Mouse (Mus musculus) layer of hippocampus, postnatal 14 days (tissue): ENCODE data around the gene Kdm4b. TPM values are rescaled to one million over a fixed set of nuclear protein-coding genes. Genes with fewer than 3 reads are reported as not detected.

Experiments
- DNase-seq, 2 experiments: peaks; one replicate each; pipeline ENCODE4 v3.0.0; 2021 to 2022; ENCODE audit warnings: low spot score in 2 of 2, mixed read lengths in 1 of 2
- total RNA-seq, 2 experiments: library from RNA; stranded (reverse); gene quantifications; 2 replicates each; pipeline ENCODE4 v1.2.3; 2021

Kdm4b gene
- total RNA-seq, 2 experiments from 2014 or later, result 79.7 to 84.5 TPM

- DNase-seq, result no peak
These were observed 14.9 kb downstream of the Kdm4b start for GRCm38 (mm10) chr17:56340717-56341116.

- DNase-seq, result no peak
These were observed 17.6 kb downstream of the Kdm4b start for GRCm38 (mm10) chr17:56343466-56343865.

- no peak for DNase-seq
These were observed 19.5 kb downstream of the Kdm4b start for GRCm38 (mm10) chr17:56345364-56345763.

- DNase-seq, result no peak
These were observed 22.3 kb downstream of the Kdm4b start for GRCm38 (mm10) chr17:56348128-56348527.

GRCm38 (mm10) chr17:56348586-56348985 is 22.7 kb downstream of the Kdm4b start:
- DNase-seq, result no peak

GRCm38 (mm10) chr17:56350694-56351093 is 24.8 kb downstream of the Kdm4b start:
- DNase-seq, result peak; percentile 80 to 81

- DNase-seq, result peak; percentile 70 to 80
These were observed 31.3 kb downstream of the Kdm4b start for GRCm38 (mm10) chr17:56356921-56357885.

- DNase-seq, result no peak
These were observed 33.4 kb downstream of the Kdm4b start for GRCm38 (mm10) chr17:56359183-56359725.

- DNase-seq, result no peak
These were observed 34.0 kb downstream of the Kdm4b start for GRCm38 (mm10) chr17:56359864-56360263.

GRCm38 (mm10) chr17:56360451-56360850 is 34.6 kb downstream of the Kdm4b start:
- DNase-seq, result peak; percentile 50 to 57

GRCm38 (mm10) chr17:56361542-56361941 is 35.7 kb downstream of the Kdm4b start:
- DNase-seq, result no peak

GRCm38 (mm10) chr17:56365791-56366673 is 40.2 kb downstream of the Kdm4b start:
- no peak for DNase-seq

- DNase-seq, result no peak
These were observed 42.5 kb downstream of the Kdm4b start for GRCm38 (mm10) chr17:56368291-56368790.

- no peak for DNase-seq
These were observed 44.2 kb downstream of the Kdm4b start for GRCm38 (mm10) chr17:56370090-56370489.

GRCm38 (mm10) chr17:56371029-56371660 is 45.3 kb downstream of the Kdm4b start:
- DNase-seq, result peak; percentile 55 to 80

GRCm38 (mm10) chr17:56372109-56372508 is 46.2 kb downstream of the Kdm4b start:
- no peak for DNase-seq

GRCm38 (mm10) chr17:56373136-56374034 is 47.5 kb downstream of the Kdm4b start:
- DNase-seq, result peak in 1 of 2 experiments; percentile 65

- no peak for DNase-seq
These were observed 49.0 kb downstream of the Kdm4b start for GRCm38 (mm10) chr17:56374851-56375250.

GRCm38 (mm10) chr17:56379281-56379834 is 53.5 kb downstream of the Kdm4b start:
- no peak for DNase-seq
